Mouse (Mus musculus) lung, adult 10 weeks (tissue): ENCODE results near the gene Fgf7. TPM values are rescaled to one million over a fixed set of nuclear protein-coding genes. Genes with fewer than 3 reads are reported as not detected.

Experiments
- polyA plus RNA-seq: library from polyadenylated mRNA; stranded (reverse); fragments of 350-450 nt; fragmentation: Illumina TruSeq; extraction: RNeasy Lipid Tissue Mini Kit (QIAGEN cat#74804); gene quantifications from one replicate; pipeline ENCODE4 v1.2.3, GENCODE M21; 2014; ENCODE audit warnings: low read depth, low replicate concordance; ENCODE audit not compliant: insufficient read depth

The Fgf7 gene
- polyA plus RNA-seq = 11.0 TPM

GRCm38 (mm10) chr2:126034379-126035005, at the start of gene Fgf7:
Gene Fgf7, plus strand, starts transcription at chr2:126034658.

Other genes with a start within 250 kb of the Fgf7 start
- gene Galk2, start 175.5 kb upstream of the Fgf7 start, polyA plus RNA-seq = 21.2 TPM
- 38.1 TPM for gene Cops2, start 175.5 kb upstream of the Fgf7 start, polyA plus RNA-seq
- gene Fam227b, start 117.3 kb downstream of the Fgf7 start, polyA plus RNA-seq = not detected
- gene Dtwd1, start 117.5 kb downstream of the Fgf7 start, polyA plus RNA-seq = 7.3 TPM
- not detected for gene Gm17555, start 180.4 kb downstream of the Fgf7 start, polyA plus RNA-seq